Mouse (Mus musculus): Measurements from ENCODE around the gene Itgb1. TPM values are rescaled to one million over a fixed set of nuclear protein-coding genes. Genes with fewer than 3 reads are reported as not detected.

The Itgb1 gene
- 10 to 100 TPM; 40.9 to 45.3 TPM for total RNA-seq (2021)
- long read RNA-seq, experiment 1, transcript Itgb1-201 (16 exons, 3,815 nt): major isoform, 46 of 59 reads
- long read RNA-seq, experiment 1, partial matches to known transcripts: 3 of 59 reads
- long read RNA-seq, experiment 1, other reads (novel, unspliced or antisense): 10 of 59 reads
- long read RNA-seq, experiment 2, transcript Itgb1-201 (16 exons, 3,815 nt): major isoform, 38 of 49 reads
- long read RNA-seq, experiment 2, partial matches to known transcripts: 1 of 49 reads
- long read RNA-seq, experiment 2, other reads (novel, unspliced or antisense): 10 of 49 reads

DNA sequence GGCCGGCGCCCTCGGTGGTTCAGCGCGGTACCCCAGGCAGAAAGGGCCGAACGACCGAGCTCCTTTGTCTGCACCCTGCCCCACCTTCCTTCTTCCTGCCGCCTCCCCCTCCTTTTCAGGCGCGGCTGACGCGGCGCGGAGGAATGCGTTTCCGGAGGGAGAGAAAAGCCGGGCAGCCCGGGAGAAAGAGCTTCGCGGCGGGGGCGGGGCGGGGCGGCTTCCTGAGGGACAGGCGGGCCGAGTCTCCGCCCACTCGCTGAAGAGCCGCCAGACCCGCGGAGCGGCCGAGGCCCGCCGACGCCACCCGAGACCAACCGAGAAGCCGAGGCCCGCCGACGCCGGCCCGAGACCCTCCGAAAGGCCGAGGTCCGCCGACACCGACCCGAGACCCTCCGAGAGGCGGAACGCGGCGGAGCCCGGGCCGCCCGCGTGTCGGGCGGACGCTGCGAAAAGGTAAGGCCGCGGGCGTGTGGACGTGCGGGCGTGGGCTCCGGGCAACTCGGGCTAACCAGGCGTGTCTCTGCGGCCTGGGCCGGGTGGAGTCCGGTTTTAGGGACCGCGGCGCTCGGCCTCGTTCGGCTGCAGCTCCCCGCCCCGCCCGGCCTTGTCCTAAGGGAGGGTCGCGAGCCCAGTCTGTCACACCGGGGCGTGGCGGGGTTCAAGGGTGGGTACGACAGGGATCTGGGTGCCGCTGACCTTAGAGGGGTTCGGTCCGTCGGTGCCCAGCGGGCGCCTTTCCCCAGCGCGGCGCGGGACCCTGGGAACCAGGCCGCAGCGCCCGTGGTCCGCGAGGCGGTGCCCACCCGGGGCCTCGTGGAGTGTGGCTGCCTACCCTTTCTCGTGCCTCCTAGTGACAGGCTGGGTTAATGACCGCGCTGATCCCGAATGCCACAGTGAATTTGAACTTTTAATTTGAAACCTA lies at the start of gene Itgb1:
Itgb1 (plus strand) TSS at position 148 of the 922 bp plus-strand sequence.
- peak; percentile 82 to 92 for DNase-seq (ENCODE audit: low spot score in 2 of 2)

- no peak for DNase-seq (ENCODE audit: low spot score in 2 of 2)
These were observed 42.4 kb upstream of the Itgb1 start for GRCm38 (mm10) chr8:128643104-128643503.

GRCm38 (mm10) chr8:128645452-128645851 lies 40.0 kb upstream of the Itgb1 start:
- DNase-seq (ENCODE audit: low spot score in 2 of 2): no peak

DNA sequence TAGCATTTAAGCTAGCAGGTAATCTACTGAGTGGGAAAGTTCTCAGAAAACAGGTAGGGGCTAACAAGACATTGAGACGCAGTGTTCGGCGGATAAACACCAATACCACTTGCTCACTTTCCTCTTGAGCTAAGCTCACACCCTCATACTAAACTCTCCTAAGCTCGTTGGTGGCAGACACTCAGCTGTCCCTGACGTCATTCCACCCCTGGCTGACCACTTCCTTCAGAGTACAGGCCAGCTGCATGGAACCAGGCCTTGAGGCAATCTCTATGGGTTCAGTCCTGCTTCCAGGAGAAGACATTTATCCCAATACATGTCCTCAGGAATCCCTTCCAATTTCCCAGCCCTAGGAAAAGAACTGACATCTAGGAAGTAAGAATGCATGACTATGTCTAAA lies 39.0 kb upstream of the Itgb1 start:
- no peak for DNase-seq (ENCODE audit: low spot score in 2 of 2)

GRCm38 (mm10) chr8:128648071-128648470 lies 37.4 kb upstream of the Itgb1 start:
- DNase-seq (ENCODE audit: low spot score in 2 of 2): no peak

DNA sequence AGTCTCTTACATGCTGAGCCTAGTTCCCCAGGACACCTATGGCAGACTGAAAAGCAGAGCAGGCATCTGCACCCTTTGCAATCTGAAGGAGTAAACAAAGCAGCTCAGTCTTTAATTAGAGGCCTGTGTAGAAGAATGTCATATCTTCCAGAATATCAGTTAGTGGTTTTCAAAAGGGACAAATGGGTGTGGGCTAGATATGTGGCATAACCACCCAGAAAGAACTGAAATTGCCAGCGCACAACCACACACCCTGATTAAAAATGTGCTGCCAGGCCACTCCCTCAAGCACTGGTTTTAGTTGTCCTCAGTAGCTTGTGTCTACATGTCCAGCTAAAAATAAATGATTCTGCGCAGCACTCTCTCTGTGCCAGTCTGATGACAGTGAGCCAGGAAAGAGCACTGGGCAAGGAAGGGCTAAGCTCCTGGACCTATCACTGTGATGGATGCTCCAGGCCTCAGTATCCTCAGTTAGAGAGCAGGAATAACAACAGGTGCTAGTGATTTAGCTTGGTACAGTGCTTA lies 35.1 kb upstream of the Itgb1 start:
- DNase-seq (ENCODE audit: low spot score in 2 of 2): no peak

DNA sequence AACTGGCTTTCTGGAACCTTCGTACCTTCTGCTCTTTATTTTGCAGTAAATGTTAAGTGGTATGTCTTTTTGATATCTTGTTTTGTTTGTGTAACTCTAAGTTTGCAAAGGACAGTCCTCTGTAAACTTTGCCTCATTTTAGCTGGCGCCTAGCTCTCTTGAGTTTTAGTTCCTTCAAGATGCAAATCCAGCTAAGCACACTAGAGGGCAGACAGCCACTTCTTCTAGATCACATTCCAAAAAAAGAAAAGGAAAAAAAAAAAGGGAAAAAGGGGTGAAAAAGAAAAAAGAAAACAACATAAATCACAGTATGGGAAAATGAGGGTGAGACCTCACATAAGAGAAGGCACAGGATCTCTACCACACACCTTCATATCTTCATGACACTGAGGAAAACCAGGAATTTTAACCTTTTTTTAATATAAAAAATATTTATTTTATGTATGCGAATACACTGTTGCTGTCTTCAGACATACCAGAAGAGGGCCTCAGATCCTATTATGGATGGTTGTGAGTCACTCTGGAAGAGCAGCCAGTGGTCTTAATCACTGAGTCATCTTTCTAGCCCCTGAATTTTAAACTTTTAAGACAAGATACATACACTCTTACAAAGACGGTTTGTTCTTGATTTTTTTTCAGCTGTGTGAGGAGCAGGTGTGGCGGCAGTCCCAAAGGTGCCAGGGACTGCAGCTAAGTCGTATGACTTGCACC lies 32.9 kb upstream of the Itgb1 start:
- peak; percentile 26 to 68 for DNase-seq (ENCODE audit: low spot score in 2 of 2)

- DNase-seq (ENCODE audit: low spot score in 2 of 2): no peak
These were observed 31.7 kb upstream of the Itgb1 start for GRCm38 (mm10) chr8:128653642-128654364.

GRCm38 (mm10) chr8:128654365-128655099 lies 30.9 kb upstream of the Itgb1 start:
- DNase-seq (ENCODE audit: low spot score in 2 of 2): peak; percentile 38 to 50

- no peak for DNase-seq (ENCODE audit: low spot score in 2 of 2)
These were observed 23.3 kb upstream of the Itgb1 start for GRCm38 (mm10) chr8:128662144-128662543.

GRCm38 (mm10) chr8:128662696-128663095 lies 22.8 kb upstream of the Itgb1 start:
- no peak for DNase-seq (ENCODE audit: low spot score in 2 of 2)

- no peak for DNase-seq (ENCODE audit: low spot score in 2 of 2)
These were observed 22.3 kb upstream of the Itgb1 start for GRCm38 (mm10) chr8:128663106-128663505.

GRCm38 (mm10) chr8:128666576-128667263 lies 18.7 kb upstream of the Itgb1 start:
- no peak for DNase-seq (ENCODE audit: low spot score in 2 of 2)

- peak in 1 of 2 experiments; percentile 21 for DNase-seq (ENCODE audit: low spot score in 2 of 2)
These were observed 13.6 kb upstream of the Itgb1 start for GRCm38 (mm10) chr8:128671813-128672212.

DNA sequence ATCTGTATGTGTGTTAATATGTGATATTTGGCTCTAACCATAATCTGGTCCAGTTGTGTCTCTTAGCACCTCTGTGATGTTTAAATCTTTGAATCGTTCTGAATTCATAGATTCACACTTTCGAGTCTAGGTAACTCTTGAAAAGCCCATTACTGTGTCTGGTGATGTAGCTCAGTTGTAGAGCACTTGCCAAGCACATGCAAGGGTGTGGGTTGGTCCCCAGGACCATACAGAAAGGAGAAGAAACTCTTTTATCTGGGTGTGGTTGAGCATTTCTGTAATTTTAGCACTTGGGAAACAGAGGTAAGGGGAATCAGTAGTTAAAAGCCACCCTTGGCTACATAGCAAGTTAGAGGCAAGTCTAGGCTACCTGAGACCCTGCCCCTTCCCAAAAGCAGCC lies 13.0 kb upstream of the Itgb1 start:
- no peak for DNase-seq (ENCODE audit: low spot score in 2 of 2)

DNA sequence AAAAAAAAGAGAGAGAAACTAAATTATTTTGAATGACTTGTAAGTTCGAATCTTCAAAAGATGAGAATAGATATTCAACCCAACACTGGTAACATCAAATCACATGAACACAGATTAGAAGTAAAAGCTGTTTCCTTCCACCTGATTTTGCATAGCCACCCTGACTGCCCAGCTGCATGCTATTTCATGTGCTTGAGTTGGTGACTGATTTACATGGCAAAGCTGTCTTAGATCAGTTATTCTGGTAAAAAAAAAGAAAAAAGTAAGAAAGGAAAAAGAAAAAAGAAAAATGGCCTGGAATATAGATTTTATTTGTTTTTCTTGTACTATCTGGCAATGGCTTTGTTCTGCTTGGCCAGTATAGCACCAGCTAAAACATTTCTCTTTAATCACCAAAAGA lies 12.5 kb upstream of the Itgb1 start:
- DNase-seq (ENCODE audit: low spot score in 2 of 2): no peak

DNA sequence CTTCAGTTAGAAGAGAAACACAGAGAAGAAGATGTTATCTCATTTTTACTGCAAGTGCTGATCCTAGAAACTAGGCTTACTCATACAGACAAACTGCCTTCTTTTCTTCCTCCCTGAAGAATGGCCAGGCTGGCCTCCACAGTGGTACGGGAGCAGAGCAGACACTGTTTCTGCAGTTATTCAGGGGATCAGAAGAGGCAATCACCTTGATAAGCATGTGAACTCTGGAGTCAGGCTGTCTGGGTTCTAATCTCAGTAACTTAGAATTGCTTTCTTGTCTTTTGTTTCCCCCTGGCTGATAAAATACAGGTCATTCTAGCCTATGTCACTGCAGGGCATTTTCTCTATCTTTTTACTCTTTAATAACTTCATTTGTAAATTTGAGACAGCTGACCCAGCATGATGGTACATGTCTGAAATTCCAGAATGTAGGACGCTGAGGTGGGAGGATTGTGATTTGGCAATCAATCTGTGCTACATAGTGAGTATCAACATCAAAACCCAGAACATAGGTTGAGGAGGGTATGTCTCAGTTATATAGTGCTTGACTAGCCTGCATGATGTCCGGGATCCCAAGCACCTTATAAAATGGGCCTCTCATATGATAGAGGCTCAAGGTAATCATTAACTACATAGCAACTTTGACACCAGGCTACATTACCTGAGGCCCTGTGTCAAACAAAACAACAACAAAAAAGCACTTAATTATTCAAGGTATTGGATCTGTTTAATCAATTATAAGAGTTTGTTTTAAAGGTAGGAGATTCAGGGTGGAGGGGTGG lies 9.4 kb upstream of the Itgb1 start:
- no peak for DNase-seq (ENCODE audit: low spot score in 2 of 2)

DNA sequence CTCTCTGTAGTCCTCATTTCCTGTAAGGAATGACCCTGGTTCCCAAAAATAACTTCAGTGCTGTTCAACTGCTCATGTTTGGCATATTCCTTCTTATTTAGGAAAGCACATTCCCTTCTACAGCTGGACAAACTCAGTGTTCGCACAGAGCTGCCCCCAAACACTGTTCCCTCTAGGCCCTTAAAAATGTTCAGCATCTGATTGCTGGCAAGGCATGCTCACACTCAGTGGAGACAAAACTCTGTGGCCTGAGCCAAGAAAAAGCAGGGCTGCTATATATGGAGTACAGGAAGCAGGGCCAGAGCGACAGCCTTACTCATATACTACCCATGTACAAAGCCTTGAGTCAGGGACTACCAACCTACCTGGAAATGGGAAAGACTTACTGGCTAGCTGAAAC lies 5.5 kb upstream of the Itgb1 start:
- peak; percentile 18 to 20 for DNase-seq (ENCODE audit: low spot score in 2 of 2)
